Mouse (Mus musculus) regulatory T cell (primary cell): ENCODE measurements around the gene Hsd11b1.

Experiments
- in situ Hi-C: fragments of 300-600 bp; cut with MboI, MseI; formaldehyde crosslinking; loops from one replicate; pipeline ENCODE4 v1.15.1; 2025; ENCODE audit warnings: high pct_unique_total_duplicates

Gene Hsd11b1

DNA sequence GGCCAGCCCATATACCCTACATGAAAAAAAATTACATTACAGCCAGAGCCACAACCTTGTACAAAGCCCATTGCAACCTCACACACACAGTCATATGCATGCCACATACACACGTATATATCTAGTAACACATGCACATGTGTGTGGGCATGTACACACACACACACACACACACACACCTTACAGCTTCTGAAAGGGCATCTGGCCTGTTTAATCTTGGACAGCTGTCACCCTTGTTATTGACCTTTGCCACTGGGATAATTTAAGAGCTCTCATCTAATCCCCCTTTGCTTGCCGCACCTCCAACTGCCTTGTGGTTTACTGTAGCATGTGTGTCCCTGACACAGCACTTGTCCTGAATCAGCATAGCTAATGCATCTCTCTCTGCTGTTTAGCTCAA lies 60.1 kb downstream of the Hsd11b1 start:
- in situ Hi-C loops = no loop called here

DNA sequence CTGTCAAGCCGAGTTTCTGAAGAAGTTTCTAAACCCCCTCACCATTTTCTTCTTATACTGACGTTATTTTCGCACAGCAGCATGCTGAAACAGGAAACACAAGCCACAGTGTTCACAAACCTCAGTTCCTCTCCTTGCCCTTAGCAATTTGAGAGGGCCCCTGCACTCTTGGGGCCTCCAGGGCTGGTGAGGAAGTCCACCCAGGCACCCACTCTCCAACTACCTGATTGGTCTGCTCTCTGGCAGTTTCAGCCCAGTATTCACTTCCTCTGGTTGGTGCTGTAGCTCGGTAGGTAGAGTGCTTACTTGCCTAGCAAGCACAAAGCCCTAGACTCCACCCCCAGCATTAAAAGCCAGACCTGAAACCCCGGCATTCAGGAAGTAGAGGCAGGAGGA lies 62.5 kb downstream of the Hsd11b1 start, which contains the start of gene Traf3ip3:
Traf3ip3 (minus strand) TSS at position 321 of the 396 bp plus-strand sequence.
- in situ Hi-C loops = no loop called here

DNA sequence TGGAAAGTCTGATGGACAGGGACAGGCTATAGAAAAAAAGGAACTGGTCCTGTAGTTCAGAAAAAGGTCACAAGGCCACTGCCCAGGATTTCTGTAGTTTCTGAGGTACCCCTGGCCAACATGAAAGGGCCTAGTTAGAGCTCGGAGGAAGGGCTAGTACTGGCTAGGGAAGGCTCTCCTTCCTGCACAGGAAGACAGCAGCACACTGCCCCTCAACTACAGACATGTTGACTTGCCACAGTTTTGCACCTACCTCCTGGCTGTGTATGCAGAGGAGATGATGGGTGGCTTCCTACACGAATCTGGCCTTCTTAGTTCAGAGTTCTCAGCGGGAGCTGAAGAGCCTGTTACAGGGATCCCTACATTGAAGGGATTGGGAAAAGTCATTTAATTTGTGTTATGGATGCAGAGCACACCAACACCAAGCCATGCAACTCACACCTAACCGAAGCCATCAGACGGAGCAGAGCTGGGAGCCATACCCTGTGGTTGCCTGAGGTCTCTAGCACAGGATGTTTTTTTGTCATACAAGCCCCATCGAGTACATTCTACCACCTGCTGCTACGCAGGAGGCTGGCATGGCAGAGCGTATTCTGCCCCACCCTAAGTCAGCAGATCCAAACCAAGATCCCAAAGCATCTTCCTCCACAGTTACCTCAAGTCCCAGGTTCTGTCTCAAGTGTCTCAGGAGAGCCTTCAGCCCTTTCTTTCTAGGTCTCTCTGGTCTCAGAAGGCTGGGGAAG lies 63.1 kb downstream of the Hsd11b1 start:
- in situ Hi-C loops = no loop called here

DNA sequence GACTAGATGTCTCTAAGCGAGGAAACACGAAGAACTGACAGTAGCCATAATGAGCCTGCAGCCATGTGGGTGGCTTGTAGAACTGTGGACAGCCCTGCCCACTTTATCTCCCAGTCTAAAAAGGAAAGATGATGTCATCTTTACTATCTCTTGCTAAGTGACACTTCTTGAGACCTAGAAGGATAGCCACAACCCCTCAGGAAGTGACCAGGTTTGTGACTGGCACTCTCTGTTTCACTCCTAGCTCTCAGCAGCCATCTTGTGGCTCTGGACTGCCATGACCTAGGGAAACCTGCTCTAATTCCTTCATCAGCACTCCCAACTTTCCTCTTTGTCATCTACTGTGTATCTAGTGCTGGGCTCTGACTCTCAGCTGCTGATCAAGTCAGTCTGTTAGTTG lies 65.6 kb downstream of the Hsd11b1 start:
- in situ Hi-C loops = loop anchor here (5.0 kb wide), 1 partner anchor 61 kb away; no protein-coding TSS in a partner anchor

DNA sequence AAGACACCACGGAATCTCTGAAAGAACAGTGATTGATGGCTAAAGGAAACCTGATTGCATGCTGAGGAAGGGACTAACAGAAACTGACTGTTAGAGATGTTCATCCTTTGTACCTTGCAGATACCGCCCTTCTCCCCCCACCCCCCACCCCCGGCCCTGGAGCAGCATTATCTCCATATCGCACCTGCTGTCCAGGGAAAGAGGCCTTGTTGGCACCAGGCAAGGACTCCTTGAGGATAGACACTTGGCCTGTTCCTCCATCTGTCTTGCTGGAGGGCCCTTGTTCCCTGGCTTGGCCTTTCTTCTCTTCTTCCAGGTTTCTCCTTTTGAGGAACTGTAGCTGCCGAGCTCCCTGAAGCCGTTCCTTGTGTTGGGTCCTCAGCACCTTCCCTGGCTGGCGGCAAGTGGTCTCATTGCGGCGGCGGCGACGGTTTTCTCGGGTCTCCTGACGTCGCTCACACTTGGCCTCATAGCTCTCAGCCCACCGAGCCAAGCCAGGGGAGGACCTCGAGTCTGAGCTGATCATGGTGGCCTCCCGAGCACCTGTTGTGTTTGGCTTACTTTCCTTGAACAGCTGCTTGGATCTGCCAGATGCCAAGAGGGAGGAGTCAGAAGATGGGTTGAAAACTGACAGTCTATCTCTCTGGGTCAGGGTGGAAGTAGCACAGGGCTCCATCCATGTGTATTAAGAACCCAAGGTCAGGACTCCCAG lies 66.2 kb downstream of the Hsd11b1 start:
- in situ Hi-C loops = loop anchor here (5.0 kb wide), 1 partner anchor 60 kb away; no protein-coding TSS in a partner anchor

DNA sequence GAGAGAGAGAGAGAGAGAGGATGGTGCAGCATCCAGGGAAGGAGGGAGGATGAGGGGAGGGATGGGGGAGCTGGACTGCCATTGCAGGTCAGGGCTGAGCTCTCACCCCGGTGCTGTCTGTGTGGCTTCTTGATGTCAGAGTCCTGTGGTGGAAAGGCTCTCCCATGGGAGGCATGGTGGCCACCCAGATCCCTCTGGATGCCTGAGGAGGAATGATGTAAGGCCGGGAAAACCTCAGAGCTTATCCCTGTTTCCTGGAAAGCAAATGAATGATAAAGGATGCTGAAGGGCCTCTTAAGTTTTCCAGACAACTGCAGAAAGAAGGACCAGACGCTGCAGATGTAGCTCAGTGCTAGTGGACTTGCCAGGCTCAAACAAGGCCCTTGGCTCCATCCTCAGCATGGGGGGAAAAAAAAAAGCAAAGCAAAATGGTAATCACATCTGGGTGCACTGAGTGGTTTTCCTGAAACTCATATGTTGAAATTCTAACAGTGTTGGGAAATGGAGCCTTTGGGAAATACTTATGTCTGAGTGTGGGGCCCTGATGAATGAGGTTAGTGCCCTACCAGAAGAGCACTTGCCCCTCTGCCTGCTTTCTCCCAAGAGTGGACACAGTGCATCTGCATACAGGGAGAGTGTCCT lies 68.6 kb downstream of the Hsd11b1 start:
- in situ Hi-C loops = loop anchor here (5.0 kb wide), 1 partner anchor 58 kb away; no protein-coding TSS in a partner anchor

DNA sequence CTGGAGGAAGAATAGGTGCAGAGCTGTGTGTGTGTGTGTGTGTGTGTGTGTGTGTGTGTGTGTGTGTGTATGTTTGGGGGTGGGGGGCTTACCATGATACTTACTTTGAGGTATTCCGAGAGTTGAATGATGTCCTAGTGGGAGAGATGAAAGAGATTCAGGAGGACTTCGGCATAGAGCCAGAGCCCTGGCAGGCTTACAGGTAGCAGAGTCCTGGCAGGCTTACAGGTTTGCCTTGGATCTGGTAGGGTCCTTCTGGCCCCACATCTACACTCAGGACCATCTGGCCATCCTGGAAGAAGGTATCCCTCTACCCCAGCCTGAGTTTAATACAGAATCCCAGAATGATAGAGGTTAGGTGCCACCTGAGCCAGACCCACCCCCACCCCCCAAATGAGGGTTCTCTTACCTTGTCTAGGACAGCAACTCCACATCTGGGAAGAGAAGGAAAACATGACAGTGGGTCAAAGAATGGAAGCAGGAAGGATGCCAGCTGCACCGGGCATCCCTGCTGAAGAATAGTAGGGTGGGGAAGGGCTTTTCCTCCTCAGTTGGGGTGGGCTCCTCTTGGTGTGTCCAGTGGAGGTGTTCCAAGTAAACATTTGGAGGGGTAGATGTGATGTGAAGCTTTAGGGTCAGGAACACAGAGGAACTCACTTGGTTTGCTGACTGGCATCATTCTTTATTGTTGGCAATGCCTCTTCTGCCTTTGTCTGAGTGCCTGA lies 69.3 kb downstream of the Hsd11b1 start:
- in situ Hi-C loops = loop anchor here (5.0 kb wide), 1 partner anchor 57 kb away; no protein-coding TSS in a partner anchor

DNA sequence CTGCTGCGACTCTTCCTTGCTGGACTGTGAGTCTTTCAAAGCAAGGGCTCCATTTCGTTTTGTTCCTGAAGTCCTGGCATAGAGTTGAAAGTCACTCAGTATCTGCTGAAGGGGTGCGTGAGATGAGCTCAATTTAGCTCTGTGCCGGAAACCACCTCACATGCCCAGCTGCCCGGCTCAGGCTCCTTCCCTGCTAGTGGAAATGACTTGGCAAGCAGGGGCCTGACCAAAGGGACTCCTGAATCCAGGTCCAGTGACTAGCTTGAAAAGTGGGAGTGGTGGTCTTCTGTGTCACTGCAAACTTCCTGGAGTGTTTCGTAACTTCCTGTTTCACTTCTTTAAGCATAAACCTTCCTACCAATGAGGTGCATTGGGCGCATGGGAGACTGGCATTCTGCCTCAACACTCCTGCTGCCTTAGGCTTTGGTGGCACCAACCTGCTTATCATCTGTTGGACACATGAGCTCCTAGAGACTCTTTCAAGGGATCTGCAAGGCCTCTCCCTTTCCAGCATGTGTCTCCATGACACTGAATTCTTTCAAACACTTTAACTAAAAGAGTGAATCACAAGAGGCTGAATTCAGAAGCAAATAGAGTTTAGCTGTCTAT lies 72.1 kb downstream of the Hsd11b1 start:
- in situ Hi-C loops = no loop called here

DNA sequence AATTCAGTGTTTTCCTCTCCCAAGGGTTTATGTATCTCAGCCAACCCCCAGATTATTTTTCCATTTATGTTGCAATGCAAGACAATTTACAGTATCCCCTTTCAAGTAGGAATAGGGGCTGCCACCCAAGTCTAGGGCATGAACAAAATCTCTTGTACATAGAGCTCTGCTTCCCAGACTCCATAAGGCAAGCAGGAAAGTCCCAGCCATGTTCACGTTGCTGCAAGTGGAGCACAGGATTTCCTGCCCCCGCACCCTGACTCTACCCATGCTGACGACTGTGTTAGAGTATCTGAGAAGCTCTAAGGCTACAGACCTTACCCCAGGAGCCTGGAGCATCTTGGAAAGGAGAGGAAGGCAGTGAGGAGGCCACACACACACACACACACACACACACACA lies 74.1 kb downstream of the Hsd11b1 start:
- in situ Hi-C loops = no loop called here

DNA sequence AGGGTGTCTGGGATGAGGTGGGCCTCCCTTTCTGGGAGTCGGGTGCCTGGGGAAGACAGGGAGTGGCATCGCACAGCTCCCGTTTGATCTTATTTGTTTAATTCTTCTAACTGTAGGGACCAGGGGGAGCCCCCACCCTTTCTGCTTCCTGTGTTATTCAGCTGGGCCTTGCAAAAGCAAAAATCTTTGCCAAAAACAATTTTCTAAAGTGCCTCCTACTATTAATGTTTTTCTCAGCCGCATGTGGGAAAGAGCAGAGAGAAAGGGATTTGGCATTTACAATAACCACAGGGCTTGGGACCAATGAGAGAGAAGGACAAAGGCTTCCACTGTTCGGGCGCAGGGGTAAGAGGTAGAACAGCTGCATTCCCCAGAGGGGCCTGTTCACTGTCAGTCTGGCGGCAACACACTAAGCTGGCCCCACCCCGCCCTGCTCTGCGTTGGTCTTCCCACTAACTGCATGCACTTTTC lies 74.7 kb downstream of the Hsd11b1 start:
- in situ Hi-C loops = no loop called here

DNA sequence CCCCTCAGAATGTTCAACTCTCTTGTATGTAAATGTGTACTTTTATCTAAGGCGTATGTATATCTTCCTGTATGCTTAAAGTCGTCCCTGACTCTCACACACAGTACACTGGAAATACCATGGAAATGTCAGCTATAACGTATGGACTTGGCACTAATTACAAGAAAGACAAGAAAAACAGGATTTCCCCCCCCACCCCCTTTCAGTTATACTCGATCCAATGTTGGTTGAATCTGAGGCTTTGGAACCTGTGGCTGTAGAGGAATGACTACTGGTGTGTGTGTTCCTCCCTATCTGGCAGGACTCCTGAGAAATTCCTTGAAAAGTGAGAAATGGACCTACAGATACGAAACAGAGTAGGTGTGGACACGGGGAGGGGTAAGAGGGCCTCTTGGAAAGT lies 75.6 kb downstream of the Hsd11b1 start:
- in situ Hi-C loops = no loop called here

DNA sequence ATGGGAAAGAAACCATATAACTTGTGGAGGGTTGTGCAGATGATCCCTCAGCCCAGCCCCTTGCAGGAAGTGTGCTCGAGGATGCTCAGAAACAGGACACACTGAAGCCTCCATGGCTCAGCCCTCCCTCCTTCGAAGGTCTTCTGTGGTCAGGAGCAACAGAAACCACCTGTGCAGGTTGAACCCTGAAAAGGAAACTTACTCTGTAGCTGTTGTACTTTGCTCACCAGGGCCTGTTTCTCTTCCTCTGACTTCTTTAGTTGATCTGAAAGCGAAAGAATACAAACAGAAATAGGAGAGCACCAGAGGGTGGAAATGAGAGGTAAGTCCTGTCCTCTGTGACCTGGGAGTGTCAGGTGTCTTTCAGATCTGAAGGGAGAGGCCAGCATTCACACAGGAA lies 82.8 kb downstream of the Hsd11b1 start:
- in situ Hi-C loops = no loop called here

DNA sequence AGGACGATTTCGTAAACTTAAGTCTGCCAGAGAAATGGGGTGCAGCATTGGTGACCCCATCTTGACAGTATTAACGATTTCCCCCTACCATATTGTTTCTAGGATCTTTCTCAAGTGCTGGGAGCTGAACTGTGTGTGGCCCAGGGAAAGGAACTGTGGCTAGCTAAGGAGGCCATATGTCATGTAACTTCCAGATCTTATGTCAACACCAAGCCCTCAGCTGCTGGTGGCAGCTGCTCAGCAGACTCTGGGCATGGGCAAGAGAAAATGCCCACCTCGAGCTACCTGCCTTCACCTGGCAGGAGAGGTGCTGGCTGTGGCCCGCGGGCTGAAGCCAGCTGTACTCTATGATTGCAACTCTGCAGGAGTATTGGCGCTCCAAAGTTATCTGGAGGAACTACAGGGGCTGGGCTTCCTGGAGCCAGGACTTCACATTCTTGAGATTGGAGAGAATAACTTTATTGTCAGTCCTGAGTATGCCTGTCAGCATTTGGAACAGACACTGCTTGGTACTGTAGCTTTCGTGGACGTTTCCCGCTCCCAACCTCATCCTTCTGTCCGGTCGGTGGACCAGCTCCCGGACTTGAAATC lies 89.6 kb downstream of the Hsd11b1 start:
- in situ Hi-C loops = no loop called here

DNA sequence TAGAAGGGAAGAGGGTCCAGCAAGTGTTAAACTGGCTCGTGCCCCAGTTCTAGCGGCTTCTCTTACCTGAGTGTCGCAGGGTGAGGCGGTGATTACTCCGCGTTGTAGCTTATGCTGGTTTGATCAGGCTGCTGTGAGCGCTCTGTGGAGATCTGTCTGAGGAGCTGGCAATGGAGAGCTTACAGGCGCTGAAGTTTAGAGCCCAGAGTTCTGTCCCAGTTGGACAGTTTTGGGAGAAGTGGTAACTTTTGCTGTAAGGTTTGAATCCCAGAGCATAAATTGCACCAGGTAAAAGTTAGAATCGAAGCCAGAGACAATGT lies 90.1 kb downstream of the Hsd11b1 start:
- in situ Hi-C loops = no loop called here

DNA sequence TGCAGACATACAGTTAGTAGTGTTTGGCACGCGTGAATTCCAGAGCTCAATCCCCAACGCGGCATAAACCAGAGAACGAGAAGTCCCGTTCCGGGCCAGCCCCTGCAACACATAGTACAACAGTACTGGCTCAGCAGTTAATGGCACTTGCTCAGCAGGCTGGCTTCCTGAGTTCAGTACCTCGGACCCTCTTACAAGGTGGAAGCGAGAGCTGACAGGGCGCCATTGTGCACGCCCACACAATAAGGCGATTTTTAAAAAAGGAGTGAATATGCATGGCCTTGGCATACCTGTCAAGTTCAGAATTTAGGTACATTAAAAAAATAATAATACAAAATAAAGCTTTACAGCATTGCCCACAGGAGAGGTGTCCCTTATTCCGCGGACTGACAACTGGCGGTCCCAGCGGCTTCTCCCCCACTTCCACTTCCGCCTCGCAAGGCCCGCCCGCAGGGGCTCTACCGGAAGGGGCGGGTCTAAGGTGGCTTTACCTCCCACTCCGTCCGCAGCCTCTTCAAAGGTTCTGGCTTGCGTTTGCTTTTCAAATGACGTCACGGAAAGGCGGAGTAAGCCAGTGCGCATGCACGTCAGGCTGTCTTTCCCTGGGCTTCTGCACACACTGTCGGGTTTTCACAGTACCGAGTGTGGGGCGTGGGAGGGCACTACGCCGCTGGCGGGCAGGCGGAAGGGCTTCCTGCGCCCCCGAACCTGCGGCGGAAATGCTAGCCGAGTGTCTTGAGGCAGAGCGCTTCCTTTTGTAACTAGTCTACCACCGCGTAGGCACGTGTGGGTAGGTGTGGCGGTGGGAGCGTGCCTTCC lies 90.7 kb downstream of the Hsd11b1 start:
- in situ Hi-C loops = no loop called here
